Mouse (Mus musculus) liver, postnatal 0 days (tissue): ENCODE results near the gene Cspg4.

ENCODE experiments used
- CTCF ChIP-seq: sonication (generic); IDR thresholded peaks from 2 replicates; pipeline ENCODE4 v1.5.1; 2016; ENCODE audit warnings: antibody characterized with exemption, low read depth
- EP300 ChIP-seq: IDR thresholded peaks from 2 replicates; pipeline ENCODE4 v1.6.1; 2016; ENCODE audit warnings: antibody characterized with exemption, low read depth, mild to moderate bottlenecking

GRCm38 (mm10) chr9:56911017-56911416 is 46.2 kb downstream of the Cspg4 start:
- TF ChIP-seq EP300 (no peak), CTCF (no peak)
